Mouse (Mus musculus): ENCODE results near the gene Plxnb3.
"Not testable (repeated sequence)": the region's sequence is repeated elsewhere in the genome, so short reads cannot be mapped to it uniquely, and the experiment has no call there.

The Plxnb3 gene

GRCm38 (mm10) chrX:73756334-73757140 lies at the start of gene Plxnb3:
Gene Plxnb3 (plus strand): TSS chrX:73757090.
- DNase-seq (ENCODE audit: low spot score in 2 of 2), result no peak

DNA sequence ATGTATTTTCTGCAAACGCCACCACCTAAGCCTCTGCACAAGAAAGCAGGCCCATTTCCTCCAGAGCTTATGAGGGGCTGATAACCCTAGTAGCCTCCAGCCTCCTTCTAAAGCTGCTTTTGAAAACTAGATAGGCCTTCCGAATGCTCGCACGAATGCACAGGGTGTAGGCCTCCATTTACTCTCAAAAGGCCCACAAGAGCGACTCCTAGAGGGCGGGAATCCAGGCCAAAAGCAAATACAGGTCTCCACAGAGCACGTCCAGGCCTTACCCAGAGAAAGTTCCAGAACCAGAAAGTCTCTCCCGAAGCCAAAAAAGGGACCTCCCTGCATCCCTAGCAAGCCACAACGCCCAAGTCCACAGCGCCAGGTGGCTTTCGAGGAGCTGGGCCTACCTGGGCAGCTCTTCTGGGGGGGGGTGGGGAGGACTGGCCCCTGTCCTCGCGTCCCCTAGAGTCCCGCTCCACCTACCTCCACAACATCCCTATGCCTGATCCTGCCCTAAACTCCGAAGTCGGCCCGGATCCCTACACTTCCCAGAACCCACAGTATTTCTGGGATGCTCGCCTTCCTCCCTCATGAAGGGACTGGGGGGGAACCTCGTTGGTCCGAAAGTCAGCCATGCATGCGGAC lies 41.3 kb upstream of the Plxnb3 start:
- DNase-seq (ENCODE audit: low spot score in 2 of 2), result no peak

- DNase-seq (ENCODE audit: low spot score in 2 of 2), result peak; percentile 78 to 89
Measured at GRCm38 (mm10) chrX:73716109-73716661, 40.7 kb upstream of the Plxnb3 start, which contains the start of the genes Bcap31 and Abcd1. Gene Bcap31 (minus strand): TSS chrX:73716175. Gene Abcd1 (plus strand): TSS chrX:73716597.

DNA sequence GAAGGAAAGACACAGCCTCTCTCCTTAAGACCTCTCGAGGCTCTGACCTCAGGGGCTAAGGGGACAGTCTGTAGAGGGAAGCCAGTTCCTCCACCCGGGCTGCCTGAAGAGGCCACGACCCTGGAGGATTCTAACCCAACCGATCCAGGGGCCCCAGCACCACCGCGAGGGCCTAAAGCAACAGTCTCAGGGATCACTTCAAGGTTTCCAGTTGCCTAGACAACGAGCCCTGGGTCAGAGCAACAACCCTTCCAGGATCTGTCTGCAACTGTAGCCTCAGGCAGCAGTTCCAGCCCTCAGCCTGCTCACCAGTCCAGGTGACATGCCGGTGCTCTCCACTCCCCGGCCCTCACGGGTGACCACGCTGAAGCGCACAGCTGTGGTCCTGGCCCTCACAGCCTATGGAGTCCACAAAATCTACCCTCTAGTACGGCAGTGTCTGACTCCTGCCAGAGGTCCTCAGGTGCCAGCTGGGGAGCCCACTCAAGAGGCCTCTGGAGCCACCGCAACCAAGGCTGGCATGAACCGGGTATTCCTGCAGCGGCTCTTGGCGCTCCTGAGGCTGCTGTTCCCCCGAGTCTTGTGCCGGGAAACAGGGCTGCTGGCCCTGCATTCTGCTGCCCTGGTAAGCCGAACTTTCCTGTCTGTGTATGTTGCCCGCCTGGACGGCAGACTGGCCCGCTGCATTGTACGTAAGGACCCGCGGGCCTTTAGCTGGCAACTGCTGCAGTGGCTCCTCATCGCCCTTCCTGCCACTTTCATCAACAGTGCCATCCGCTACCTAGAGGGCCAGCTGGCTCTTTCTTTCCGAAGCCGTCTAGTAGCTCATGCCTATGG lies 40.0 kb upstream of the Plxnb3 start:
- DNase-seq (ENCODE audit: low spot score in 2 of 2), result peak; percentile 5 to 12

GRCm38 (mm10) chrX:73717667-73718066 lies 39.2 kb upstream of the Plxnb3 start:
- DNase-seq (ENCODE audit: low spot score in 2 of 2), result no peak

DNA sequence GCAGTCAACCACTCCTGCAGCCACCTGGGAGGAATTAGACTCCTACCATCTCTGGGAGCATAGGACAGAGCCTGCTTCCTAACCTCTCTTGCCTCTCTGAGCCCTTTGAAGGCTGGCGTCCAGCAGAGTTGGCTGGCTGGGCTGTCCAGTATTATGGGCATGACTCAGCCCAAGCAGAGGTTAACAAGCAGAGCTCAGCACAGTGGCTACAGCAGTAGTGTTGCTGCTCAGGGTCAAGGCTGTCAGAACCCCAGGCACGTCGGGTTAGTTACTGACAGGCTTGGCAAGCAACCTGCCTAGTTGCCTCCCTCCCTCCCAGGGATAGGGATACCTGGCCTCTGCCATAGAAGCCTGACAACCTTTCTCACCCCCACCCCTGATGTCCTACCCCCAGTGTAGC lies 38.6 kb upstream of the Plxnb3 start:
- no peak for DNase-seq (ENCODE audit: low spot score in 2 of 2)

DNA sequence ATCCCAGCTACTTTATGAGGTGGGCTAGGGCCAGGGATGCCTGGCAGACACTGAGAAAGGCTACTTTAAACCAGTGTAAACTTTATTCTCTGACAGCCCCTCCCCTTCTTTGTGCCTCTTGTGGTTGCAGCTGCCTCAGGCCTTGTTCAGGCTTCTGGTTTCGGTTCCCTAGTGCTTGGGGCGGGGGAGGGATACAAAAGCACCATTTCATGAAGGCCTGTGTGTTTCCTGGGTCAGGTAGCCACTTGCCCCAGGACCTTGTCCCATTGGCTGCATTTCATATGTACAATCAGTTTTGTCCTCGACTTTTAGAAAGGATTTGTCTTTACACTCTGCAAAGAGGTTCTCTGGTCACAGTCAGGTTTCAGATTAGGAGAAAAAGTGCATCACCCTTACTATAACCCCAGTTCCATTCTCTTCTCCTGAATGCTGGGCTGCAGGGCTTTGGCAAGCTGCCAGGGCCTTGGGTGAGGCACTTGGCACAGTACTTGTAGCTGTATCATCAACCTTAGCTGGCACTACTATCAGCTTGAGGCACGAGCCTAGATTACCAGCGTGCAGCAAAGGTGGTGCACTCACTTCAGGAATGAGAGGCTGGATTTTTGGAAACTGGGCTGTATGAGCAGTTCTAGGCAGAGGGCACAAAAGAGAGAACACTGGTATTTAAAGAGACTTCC lies 38.1 kb upstream of the Plxnb3 start:
- no peak for DNase-seq (ENCODE audit: low spot score in 2 of 2)

- DNase-seq (ENCODE audit: low spot score in 2 of 2), result no peak
Measured at GRCm38 (mm10) chrX:73730908-73731307, 26.0 kb upstream of the Plxnb3 start.

DNA sequence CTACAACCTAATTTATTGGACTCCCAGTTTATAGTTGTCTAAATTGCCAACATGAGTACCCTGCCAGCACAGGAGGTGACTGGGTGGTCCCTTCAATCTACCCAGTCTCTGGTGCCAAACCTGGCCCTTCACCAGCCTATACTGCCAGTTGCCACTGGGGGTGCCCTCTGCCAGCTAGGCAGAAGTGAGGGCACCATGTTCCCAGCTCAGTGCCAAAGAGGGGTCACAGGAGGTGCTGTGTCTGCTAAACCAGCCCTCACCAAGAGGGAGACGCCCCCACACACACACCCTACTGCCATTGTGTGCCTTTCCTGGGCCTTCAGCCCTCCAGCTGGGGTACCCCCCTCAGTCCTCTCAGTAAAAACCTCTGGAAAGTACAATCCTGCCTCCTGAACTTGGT lies 18.7 kb upstream of the Plxnb3 start:
- no peak for DNase-seq (ENCODE audit: low spot score in 2 of 2)

GRCm38 (mm10) chrX:73739151-73739550 lies 17.7 kb upstream of the Plxnb3 start:
- no peak for DNase-seq (ENCODE audit: low spot score in 2 of 2)

- DNase-seq (ENCODE audit: low spot score in 2 of 2), result not testable (repeated sequence)
Measured at GRCm38 (mm10) chrX:73739841-73740240, 17.0 kb upstream of the Plxnb3 start.

GRCm38 (mm10) chrX:73744774-73745481 lies 12.0 kb upstream of the Plxnb3 start:
- no peak for DNase-seq (ENCODE audit: low spot score in 2 of 2)

DNA sequence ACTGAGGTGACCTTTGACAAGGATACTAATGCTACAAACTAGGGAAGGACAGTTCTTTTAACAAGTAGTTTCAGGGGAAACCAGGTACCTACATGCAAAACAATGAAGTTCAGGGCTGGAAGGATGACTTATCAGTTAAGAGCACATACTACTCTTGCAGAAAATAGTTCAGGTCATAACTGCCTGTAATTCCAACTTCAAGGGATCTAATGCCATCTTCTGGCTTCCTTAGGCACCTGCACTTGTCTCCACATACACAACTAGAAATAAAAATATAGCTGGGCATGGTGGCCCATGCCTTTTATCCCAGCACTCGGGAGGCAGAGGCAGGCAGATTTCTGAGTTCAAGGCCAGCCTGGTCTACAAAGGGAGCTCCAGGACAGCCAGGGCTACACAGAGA lies 7.9 kb upstream of the Plxnb3 start:
- no peak for DNase-seq (ENCODE audit: low spot score in 2 of 2)

GRCm38 (mm10) chrX:73758611-73759290 lies 1.9 kb downstream of the Plxnb3 start:
- peak in 1 of 2 experiments; percentile 33 for DNase-seq (ENCODE audit: low spot score in 2 of 2)

DNA sequence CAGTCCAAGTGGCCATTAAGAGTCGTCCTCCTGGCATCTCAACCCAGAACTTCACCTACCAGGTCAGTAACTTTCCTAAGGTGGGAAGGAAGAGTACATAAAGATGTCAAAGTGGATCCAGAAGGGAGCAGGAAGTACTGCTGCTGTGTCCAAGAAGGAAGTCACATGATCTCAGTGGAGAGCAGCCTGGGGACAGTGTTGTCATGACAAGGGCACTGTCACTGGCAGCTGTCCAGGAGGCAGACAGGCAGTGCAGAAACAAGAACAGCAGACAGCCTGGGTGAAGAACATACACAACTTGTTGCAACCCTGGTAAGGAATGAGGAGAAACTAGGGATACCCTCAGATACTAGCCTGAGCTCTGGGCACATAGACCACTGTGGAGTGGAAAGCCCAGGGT lies 8.4 kb downstream of the Plxnb3 start:
- no peak for DNase-seq (ENCODE audit: low spot score in 2 of 2)

- no peak for DNase-seq (ENCODE audit: low spot score in 2 of 2)
Measured at GRCm38 (mm10) chrX:73767267-73767666, 10.4 kb downstream of the Plxnb3 start.

- peak; percentile 37 to 49 for DNase-seq (ENCODE audit: low spot score in 2 of 2)
Measured at GRCm38 (mm10) chrX:73774168-73774760, 17.4 kb downstream of the Plxnb3 start, which contains the start of gene Srpk3. Gene Srpk3 (plus strand): TSS chrX:73774405.

- DNase-seq (ENCODE audit: low spot score in 2 of 2), result no peak
Measured at GRCm38 (mm10) chrX:73774802-73775483, 18.1 kb downstream of the Plxnb3 start.

DNA sequence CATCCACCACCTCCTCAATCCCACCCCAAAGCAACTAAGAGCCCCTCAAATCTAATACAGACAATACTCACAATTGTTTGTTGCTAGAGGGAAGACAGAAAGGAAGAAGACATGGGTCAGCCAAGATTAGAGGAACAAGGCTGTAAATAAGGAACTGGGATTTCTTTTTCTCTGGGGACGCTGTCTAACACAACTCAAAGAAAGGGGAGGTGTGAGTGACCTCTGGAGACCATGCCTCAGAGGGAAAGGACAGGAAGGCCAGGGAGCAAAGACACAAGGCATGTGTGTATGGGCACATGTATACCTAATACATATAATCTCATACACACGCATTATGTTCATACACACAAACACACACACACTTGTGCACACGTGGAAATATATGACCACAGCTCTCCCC lies 25.3 kb downstream of the Plxnb3 start:
- DNase-seq (ENCODE audit: low spot score in 2 of 2), result no peak
